Mouse (Mus musculus) hindbrain, postnatal 0 days (tissue): Measurements from ENCODE around the gene Kctd7. TPM values are rescaled to one million over a fixed set of nuclear protein-coding genes. Genes with fewer than 3 reads are reported as not detected.

ENCODE experiments used
- ATAC-seq: fragments of 200-750 bp; cut with Nextera tagmentation; 2 replicates; pipeline ENCODE4 v1.8.0; 2017; ENCODE audit warnings: mild to moderate bottlenecking, moderate TSS enrichment, moderate library complexity
- DNase-seq: peaks from one replicate; pipeline ENCODE4 v3.0.0-alpha.2; 2015; ENCODE audit warnings: low spot score
- H3K27ac ChIP-seq: fragments of 300-500 bp; sonication (generic); 2 replicates; pipeline ENCODE4 v1.5.1; 2014; ENCODE audit warnings: mild to moderate bottlenecking
- H3K27me3 ChIP-seq: fragments of 300-500 bp; sonication (generic); 2 replicates; pipeline ENCODE4 v1.6.1; 2014; ENCODE audit warnings: low read length, mixed read lengths; ENCODE audit not compliant: insufficient read depth
- H3K36me3 ChIP-seq: fragments of 300-500 bp; sonication (generic); 2 replicates; pipeline ENCODE4 v1.6.1; 2014; ENCODE audit warnings: low read length, mixed read lengths; ENCODE audit not compliant: insufficient read depth
- H3K4me1 ChIP-seq: fragments of 300-500 bp; sonication (generic); 2 replicates; pipeline ENCODE4 v1.6.1; 2014; ENCODE audit warnings: antibody characterized with exemption, low read length, mixed read lengths; ENCODE audit not compliant: insufficient read depth
- H3K4me2 ChIP-seq: fragments of 300-500 bp; sonication (generic); 2 replicates; pipeline ENCODE4 v1.6.1; 2014; ENCODE audit warnings: low read depth, mild to moderate bottlenecking, low read length, moderate library complexity, mixed read lengths
- H3K4me3 ChIP-seq: fragments of 300-500 bp; sonication (generic); 2 replicates; pipeline ENCODE4 v1.5.1; 2014; ENCODE audit warnings: low read length
- H3K9ac ChIP-seq: fragments of 300-500 bp; sonication (generic); replicated peaks from 2 replicates; pipeline ENCODE4 v1.6.1; 2014; ENCODE audit warnings: mild to moderate bottlenecking, low read length, moderate library complexity, mixed read lengths
- H3K9me3 ChIP-seq: fragments of 300-500 bp; sonication (generic); 2 replicates; pipeline ENCODE4 v1.6.1; 2016; ENCODE audit warnings: low read length, mixed read lengths
- CTCF ChIP-seq: IDR thresholded peaks from 2 replicates; pipeline ENCODE4 v1.5.1; 2016; ENCODE audit warnings: antibody characterized with exemption, control low read depth, low read depth
- WGBS: fragments of 180-500 bp; shearing (Covaris S2); extraction: QIAGEN DNeasy Blood & Tissue Kit; methylation state at CpG from one replicate; pipeline ENCODE4 v1.1.7; 2014; 5-methylcytosine and 5-hydroxymethylcytosine counted together
- polyA plus RNA-seq: library from polyadenylated mRNA; unstranded; fragments of >200 nt; fragmentation: Nextera tagmentation; extraction: Ambion mirVana; gene quantifications from 2 replicates; pipeline ENCODE4 v1.2.1, GENCODE M21; 2015
- total RNA-seq: library from RNA; depleted of rRNA; stranded (reverse); fragments of >200 nt; gene quantifications from 2 replicates; pipeline ENCODE4 v1.2.3, GENCODE M21; 2014

The Kctd7 gene
- total and polyA plus RNA-seq, 2 experiments from 2014 or later, result 10.9 to 20.8 TPM

DNA sequence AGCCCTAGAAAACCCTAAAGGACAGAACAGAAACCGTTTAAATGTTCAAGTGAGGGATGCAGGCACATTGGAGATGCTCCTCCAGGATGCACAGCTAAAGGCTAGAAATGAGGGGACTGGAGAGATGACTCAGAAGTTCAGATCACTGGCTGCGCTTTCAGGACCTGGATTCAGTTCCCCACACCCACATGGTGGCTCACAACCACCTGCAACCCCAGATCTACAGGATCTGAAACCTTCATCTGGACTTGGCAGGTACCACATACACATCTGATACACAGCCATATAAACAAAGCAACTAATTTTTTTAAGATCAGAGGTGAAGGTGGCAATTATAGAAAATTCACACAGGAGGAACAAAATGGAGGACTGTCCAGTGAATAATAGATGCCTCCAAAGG, 22.3 kb upstream of the Kctd7 start:
- Histone ChIP-seq H3K9ac (no peak overlapping the region), H3K4me1 (no peaks in the 10 kb centered on the region), H3K27ac (no peak overlapping the region), H3K9me3 (no peaks in the 10 kb centered on the region), H3K27me3 (no peaks in the 10 kb centered on the region), H3K4me3 (no peak overlapping the region), H3K4me2 (no peak overlapping the region), H3K36me3 (no peaks in the 10 kb centered on the region)
- DNase-seq (no peak), ATAC-seq (no peak)
- 88% methylated on average over 2 of the region's 2 CpGs for WGBS
- TF ChIP-seq CTCF, result no peak

GRCm38 (mm10) chr5:130124271-130124670, 20.4 kb upstream of the Kctd7 start:
- WGBS, result 74% methylated on average over 5 of the region's 5 CpGs
- no peaks in the 10 kb centered on the region for H3K36me3 ChIP-seq
- H3K9me3 ChIP-seq, result no peaks in the 10 kb centered on the region
- no peak for TF ChIP-seq CTCF
- no peaks in the 10 kb centered on the region for H3K4me1 ChIP-seq
- DNase-seq, result no peak
- no peak overlapping the region for H3K27ac ChIP-seq
- no peak overlapping the region for H3K4me2 ChIP-seq
- no peak for ATAC-seq
- no peak overlapping the region for H3K4me3 ChIP-seq
- H3K9ac ChIP-seq, result no peak overlapping the region
- H3K27me3 ChIP-seq, result no peaks in the 10 kb centered on the region

GRCm38 (mm10) chr5:130128686-130129523, 15.8 kb upstream of the Kctd7 start:
- DNase-seq (no peak), ATAC-seq (no peak)
- Histone ChIP-seq H3K4me1 (no peaks in the 10 kb centered on the region), H3K27me3 (no peaks in the 10 kb centered on the region), H3K4me2 (no peak overlapping the region), H3K27ac (no peak overlapping the region), H3K9me3 (no peaks in the 10 kb centered on the region), H3K36me3 (peaks cover 5% of the 10 kb centered on the region; the same call in 1 of the 2 replicates), H3K4me3 (no peak overlapping the region), H3K9ac (no peak overlapping the region)
- no peak for TF ChIP-seq CTCF
- 71% methylated on average over 11 of the region's 11 CpGs for WGBS

DNA sequence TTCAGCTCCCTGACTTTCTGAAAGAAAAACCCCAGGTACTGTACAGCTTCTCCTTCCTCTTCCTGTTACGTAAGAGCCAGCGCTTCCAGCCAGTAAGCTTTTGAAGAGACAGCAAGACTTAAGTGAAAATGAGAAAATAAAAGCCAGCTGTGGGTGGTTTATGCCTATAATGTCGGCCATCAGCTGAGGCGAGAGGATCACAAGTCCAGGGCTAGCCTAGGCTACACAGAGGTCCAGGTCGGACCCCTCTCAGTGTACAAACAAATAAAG, 15.2 kb upstream of the Kctd7 start:
- no peaks in the 10 kb centered on the region for H3K27me3 ChIP-seq
- ATAC-seq, result no peak
- DNase-seq, result no peak
- no peak overlapping the region for H3K4me2 ChIP-seq
- H3K27ac ChIP-seq, result no peak overlapping the region
- H3K4me3 ChIP-seq, result no peak overlapping the region
- H3K9me3 ChIP-seq, result no peaks in the 10 kb centered on the region
- TF ChIP-seq CTCF, result no peak
- H3K4me1 ChIP-seq, result no peaks in the 10 kb centered on the region
- peaks cover 5% of the 10 kb centered on the region; the same call in 1 of the 2 replicates for H3K36me3 ChIP-seq
- 89% methylated on average over 5 of the region's 5 CpGs for WGBS
- H3K9ac ChIP-seq, result no peak overlapping the region

DNA sequence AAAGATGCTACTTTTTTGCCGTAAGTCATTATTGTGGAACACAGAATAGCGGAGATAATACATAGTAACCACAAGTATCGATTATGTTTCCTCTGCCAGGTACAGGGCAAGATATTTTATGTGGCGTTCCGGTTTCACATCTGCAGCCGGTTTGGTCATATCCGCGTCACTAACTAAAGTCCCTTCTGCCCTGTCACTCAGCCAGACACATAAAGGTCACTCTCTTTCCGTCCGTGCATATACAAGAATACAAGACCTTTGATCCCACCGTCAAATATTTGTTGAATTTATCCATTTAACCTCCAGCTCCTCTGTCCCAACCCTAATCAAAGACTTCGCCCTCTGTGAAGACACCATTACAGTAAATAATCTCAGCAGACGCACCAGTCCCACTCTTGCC, 8.1 kb upstream of the Kctd7 start:
- no peaks in the 10 kb centered on the region for H3K27me3 ChIP-seq
- no peaks in the 10 kb centered on the region for H3K4me1 ChIP-seq
- no peak overlapping the region for H3K9ac ChIP-seq
- no peak for DNase-seq
- H3K9me3 ChIP-seq, result no peaks in the 10 kb centered on the region
- 93% methylated on average over 13 of the region's 13 CpGs for WGBS
- H3K27ac ChIP-seq, result no peak overlapping the region
- H3K4me3 ChIP-seq, result no peak overlapping the region
- TF ChIP-seq CTCF, result no peak
- peaks cover 5% of the 10 kb centered on the region; the same call in 1 of the 2 replicates for H3K36me3 ChIP-seq
- no peak for ATAC-seq
- no peak overlapping the region for H3K4me2 ChIP-seq

DNA sequence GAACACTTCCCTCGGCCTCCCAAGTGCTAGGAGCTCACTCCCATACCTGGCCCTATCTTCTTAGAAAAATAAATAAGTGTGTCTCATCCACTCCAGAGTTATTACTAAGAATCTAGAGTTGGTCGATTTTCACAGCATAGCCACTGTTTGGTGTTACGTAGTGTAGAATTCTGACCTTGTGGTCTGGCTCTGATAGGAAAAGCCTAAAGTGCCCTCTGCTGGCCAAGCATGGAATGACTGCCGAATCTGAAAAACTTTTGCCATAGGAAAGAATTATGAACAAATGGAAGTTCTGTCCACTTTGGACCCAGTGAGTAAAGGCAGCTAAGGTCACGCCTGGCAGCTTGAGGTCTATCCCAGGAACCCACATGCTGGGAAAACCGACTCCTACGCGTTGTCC, 5.3 kb upstream of the Kctd7 start:
- DNase-seq, result peak; percentile 87
- no peak for ATAC-seq
- Histone ChIP-seq H3K27me3 (no peaks in the 10 kb centered on the region), H3K27ac (no peak overlapping the region), H3K9ac (no peak overlapping the region), H3K9me3 (no peaks in the 10 kb centered on the region), H3K4me2 (no peak overlapping the region), H3K4me3 (no peak overlapping the region), H3K36me3 (peaks cover 5% of the 10 kb centered on the region; the same call in 1 of the 2 replicates), H3K4me1 (peaks cover 5% of the 10 kb centered on the region; the same call in 1 of the 2 replicates)
- TF ChIP-seq CTCF, result peak; percentile 92
- 26% methylated on average over 8 of the region's 8 CpGs for WGBS

DNA sequence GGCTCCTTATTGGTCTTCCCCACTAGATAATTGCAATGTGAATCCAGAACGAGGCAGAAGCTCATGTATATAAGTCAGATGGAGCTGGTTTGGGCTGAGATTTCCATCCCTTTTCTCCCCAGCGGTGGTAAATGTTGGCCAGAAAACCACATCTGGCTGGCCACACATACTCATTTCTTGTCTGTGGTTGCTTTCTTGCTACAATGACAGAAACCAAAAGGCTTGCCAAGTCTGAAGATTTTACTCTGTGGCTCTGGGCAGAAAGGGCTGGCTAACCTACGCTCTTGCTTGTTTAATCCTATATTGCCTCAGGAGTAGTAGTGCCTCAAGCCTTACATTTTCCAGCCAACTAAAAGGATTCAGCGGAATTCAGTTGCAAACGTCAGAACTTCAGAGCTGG, 3.5 kb upstream of the Kctd7 start:
- no peak for ATAC-seq
- no peak overlapping the region for H3K4me3 ChIP-seq
- no peak for TF ChIP-seq CTCF
- DNase-seq, result no peak
- WGBS, result 83% methylated on average over 5 of the region's 5 CpGs
- H3K4me2 ChIP-seq, result no peak overlapping the region
- no peak overlapping the region for H3K9ac ChIP-seq
- H3K4me1 ChIP-seq, result peaks cover 12% of the 10 kb centered on the region
- H3K27me3 ChIP-seq, result no peaks in the 10 kb centered on the region
- H3K36me3 ChIP-seq, result no peaks in the 10 kb centered on the region
- no peak overlapping the region for H3K27ac ChIP-seq
- no peaks in the 10 kb centered on the region for H3K9me3 ChIP-seq
